Mouse (Mus musculus): ENCODE measurements around the gene Bnip2. TPM values are rescaled to one million over a fixed set of nuclear protein-coding genes. Genes with fewer than 3 reads are reported as not detected.
"Not testable (repeated sequence)": the region's sequence is repeated elsewhere in the genome, so short reads cannot be mapped to it uniquely, and the experiment has no call there.

The Bnip2 gene
- total RNA-seq, 2 experiments from 2014 or later, result 96.8 to 108 TPM

GRCm38 (mm10) chr9:70010781-70011473, 21.7 kb downstream of the Bnip2 start:
- no peak for DNase-seq

GRCm38 (mm10) chr9:70011537-70012407, 22.5 kb downstream of the Bnip2 start:
- no peak for DNase-seq

DNA sequence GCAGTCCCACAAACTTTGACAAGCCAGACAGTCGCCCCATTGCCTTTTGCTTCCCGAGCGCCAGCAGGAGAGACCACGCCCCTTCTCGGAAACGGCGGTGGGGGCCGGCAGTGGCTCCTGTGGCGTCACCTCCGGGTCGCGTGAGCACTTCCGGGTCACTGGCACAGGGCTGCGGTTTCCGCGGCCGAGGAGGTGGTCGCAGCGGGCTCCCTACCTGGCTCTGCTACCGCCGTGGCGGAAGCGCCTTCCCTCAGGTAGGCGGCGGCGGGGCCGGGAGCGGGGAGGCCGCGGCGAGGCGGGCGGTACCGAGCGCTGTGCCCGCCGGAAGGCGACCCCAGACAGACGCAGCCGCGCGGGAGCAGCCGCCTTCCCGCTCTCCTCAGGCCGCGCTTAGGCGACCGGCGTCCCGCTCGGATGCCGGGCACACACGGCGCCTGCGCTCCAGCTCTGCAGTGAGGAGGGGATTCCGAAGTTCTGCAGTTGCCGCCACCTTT, 23.2 kb downstream of the Bnip2 start, which contains the start of gene Gtf2a2:
Gene Gtf2a2 (plus strand): TSS at position 143 of the 494 bp plus-strand sequence.
- DNase-seq, result peak; percentile 96

DNA sequence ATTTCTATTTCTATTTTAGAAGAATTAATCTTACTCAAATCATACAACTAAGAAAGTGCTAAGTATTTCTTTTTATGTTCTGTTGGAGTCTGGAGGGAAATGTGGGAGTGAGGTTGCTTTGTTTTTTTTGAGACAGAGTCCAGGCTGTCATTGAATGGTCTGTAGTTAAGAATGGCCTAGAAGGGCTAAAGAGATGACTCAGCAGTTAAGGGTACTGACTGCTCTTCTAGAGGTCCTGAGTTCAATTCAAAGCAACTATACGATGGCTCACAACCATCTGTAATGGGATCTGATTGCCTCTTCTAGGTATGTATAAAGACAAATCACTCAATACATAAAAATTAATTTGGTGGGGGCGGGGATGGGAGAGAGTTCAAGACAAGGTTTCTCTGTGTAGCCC, 26.4 kb downstream of the Bnip2 start:
- DNase-seq, result no peak

DNA sequence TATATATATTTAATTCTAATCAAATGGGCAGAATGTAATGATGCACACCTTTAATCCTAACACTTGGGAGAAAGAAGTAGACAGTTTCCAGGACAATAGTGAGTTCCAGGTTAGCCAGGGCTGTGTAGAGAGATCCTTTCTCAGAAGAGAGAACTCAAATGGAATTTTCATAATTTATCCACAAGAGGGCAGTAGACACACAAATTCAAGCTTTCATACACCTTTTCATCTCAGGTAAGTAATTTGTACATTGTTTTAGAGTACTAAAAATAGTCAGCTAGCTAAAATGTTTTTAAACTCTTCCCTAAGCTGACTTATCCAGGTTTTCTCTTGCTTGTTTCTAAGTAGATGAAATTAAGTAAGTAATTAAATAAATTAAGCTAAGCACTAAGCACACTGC, 29.6 kb downstream of the Bnip2 start:
- DNase-seq, result no peak

DNA sequence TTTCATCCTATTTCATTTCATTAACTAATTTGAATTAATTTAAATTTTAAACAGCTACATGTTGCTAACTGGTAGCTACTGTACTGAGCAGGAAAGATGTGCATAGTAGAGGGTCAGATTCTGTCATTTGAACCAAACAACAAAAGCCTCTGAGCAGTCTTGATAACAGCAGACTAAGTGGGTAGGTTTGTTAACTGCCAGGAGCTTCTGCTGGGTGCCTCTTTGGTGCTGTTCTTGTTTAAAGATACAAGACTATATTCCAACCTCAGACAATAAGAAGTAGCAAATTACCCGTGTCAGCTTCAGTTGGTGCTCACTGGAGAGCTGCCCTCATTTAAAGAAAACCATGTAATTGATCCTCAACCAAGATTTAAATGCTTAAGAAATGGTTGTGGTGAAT, 32.3 kb downstream of the Bnip2 start:
- DNase-seq, result no peak

GRCm38 (mm10) chr9:70022083-70022482, 32.8 kb downstream of the Bnip2 start:
- no peak for DNase-seq

DNA sequence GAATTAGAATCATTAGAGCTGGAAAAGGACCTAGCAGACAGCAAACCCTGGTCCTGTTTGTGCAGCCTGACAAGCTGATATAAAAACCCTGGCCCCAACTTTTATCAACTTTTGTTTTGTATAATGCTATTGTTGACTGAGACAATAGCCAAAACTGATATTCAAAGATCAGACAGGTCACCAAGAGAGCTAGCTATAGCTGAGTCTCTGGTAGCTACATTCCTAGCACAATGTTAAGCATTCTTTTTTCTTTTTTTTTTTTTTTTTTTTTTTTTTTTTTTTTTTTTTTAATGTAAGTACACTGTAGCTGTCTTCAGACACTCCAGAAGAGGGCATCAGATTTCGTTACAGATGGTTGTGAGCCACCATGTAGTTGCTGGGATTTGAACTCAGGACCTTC, 34.3 kb downstream of the Bnip2 start:
- DNase-seq, result not testable (repeated sequence)

DNA sequence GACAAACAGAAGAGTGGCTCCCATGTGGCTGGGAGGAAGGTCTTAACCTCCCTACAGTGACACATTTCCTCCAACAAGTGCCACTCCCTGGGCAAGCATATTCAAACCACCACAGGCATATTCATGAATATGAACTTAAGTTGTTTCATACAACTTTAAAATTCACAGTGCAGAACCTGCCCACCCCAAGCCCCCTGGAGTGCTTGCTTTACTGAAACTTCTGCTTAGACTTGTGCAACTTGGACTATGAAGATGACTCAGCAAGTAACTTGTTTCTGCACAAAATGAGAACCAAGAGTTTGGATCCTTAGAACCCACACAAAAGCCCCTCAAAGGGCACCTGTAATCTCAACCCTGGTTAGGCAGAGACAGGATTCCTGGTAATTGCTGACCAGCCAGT, 35.4 kb downstream of the Bnip2 start:
- DNase-seq, result no peak

DNA sequence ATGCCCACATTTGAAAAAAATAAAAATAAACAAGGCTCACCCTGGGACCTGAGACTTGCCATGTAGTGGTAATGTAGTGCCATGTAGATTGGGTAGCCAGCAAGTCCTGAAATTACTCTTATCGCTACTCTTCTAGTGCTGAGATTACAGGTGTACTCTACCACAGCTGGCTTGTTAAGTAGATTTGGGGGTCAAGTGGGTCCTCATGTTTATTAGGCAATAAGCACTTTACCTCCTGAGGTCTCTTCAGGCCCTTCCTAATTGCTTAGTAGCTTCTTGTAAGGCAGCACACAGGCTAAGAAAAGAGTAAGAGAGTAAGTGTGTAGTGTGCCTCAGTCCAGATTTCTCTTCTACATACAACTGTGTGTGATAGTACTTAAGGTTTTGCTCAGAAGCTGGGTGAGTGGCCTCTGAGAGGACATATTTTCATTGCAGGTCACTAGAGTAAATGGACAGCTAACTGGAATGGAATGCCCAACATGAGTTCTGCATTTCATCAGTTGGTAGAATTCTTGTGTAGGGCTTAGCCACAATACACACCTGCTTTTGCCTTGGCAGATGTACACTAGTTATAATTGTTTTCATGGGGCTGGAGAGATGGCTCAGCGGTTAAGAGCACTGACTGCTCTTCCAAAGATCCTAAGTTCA, 36.2 kb downstream of the Bnip2 start:
- no peak for DNase-seq

GRCm38 (mm10) chr9:70032167-70032566, 42.9 kb downstream of the Bnip2 start:
- DNase-seq, result no peak

DNA sequence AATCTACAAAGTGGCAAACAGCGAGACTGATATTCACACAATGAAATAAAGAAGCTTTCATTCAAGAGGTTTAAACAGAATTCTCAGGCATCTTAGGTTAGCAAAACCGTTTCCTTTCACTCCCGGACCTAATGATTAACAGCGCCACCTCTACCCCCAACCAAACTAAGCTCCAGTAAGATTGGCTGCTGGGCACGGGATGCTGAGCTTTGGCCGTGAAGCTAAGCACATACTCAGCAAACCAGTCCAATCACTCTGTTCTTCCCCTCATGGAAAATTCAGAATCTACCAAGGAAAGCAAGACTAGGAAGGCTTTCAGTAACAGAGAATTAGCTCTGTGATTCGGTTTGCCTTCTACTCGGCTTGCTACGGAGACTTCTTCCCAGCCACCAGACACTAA, 43.8 kb downstream of the Bnip2 start:
- no peak for DNase-seq

DNA sequence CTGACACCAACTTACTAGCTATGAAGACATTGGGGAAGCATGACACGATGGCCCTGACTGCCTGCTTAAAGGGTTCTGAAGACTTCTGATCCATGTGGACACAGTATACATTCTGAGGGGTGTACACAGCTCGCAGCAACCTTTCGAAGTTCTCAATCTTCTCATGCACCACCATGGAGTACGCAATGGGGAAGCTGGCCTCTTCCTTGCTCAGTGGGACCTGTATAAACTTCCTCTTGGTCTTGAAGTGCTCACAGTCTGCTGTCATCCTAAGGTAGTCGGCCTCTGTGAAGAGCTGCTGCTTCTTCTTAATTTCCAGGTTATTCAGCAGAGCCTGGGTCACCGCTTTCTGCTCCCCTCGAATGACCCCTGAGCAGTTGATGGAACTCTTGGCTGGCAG, 45.4 kb downstream of the Bnip2 start:
- DNase-seq, result no peak

DNA sequence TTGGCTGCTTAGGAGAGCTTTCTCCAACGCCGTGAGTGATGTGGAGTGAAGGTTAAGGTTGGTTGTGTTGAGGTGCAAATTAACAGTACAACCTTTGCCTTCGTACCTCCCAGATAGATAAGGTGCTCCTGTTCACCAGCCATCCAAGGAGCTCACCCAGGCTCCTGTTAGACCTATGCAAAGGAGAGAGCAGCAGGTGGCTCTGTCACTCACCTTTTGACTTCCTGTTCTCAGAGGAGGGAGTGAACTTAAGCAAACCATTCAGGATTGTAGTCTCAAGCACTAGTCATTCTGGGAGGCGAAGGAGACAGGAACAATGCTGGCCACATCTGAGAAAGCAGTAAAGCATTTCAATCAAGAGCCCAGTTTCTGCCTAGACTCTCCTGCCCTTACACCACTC, 47.4 kb downstream of the Bnip2 start:
- DNase-seq, result no peak

DNA sequence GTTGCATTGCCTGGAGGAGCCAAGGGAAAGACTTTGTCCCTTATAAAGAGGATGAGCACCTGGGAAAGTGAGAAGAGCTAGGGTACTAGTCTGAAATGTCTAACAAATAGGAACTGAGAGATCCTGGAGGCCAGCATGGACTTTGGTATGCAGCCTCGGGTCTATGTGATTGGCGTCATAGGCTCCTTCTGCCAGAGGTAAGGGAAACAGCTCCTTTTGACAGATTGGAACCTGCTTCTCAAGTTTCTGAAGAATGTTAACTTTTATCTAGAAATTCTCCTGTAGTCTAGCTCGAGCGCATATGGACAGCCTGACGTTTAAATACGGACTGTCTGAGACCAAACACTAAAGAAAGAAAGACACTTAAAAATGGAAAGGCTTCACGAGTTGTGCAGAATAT, 48.7 kb downstream of the Bnip2 start, which contains the start of gene Gcnt3:
Gene Gcnt3 (minus strand): TSS at position 101 of the 400 bp plus-strand sequence.
- no peak for DNase-seq

DNA sequence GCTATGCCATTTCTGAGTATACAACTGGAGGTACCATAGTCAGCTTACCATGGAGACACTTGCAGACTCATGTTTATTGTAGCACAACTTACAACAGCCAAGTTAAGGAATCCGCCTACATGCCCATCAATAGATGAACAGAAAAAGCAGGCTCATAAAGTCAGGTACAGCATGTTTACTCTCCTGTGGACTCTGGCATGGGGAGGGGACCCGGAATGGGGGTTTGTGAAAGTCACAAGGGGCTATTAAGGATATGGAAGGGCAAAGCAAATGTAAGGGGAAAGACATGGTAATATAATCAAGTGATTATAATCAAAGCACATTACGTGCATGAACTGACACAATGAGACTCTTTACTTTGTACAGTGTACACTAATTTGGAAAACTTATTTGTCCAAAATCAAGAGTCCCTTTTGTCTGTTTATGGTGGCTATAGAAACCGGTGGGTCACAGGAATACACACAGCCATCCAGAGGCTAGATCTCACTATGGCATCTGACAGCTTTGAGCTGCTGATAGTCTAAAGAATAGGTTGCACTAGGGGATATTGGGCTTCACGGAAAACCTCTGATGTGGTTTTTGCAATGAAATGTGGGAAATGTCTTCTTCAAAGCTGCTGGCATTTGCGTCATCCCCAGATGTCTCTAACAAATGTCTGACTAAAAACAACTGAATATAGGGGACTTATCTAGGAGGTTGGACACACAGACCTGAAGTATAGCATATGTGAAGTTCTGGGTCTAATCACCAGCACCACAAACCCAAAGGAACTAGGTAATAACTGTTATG, 50.5 kb downstream of the Bnip2 start:
- no peak for DNase-seq

DNA sequence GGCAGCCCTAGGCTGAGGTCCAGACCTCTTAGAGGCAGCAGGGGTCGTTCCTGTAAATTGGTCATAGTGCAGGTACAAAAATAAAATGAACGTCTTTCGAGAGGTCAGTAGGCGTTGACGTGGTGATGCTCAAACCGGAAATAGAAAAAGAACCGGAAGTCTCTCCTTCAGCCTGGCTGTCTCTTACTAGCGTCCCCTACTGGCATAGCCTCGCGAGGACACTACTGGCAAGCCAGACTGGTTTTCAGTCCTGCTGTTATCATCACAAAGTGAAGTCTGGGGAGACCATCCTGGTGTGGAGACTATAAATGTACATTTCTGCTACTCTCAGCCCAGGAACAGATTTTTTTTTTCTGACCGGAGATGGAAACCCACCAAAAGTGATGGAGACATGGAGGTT, 51.3 kb downstream of the Bnip2 start:
- DNase-seq, result no peak

GRCm38 (mm10) chr9:70042137-70042536, 52.9 kb downstream of the Bnip2 start:
- DNase-seq, result no peak

DNA sequence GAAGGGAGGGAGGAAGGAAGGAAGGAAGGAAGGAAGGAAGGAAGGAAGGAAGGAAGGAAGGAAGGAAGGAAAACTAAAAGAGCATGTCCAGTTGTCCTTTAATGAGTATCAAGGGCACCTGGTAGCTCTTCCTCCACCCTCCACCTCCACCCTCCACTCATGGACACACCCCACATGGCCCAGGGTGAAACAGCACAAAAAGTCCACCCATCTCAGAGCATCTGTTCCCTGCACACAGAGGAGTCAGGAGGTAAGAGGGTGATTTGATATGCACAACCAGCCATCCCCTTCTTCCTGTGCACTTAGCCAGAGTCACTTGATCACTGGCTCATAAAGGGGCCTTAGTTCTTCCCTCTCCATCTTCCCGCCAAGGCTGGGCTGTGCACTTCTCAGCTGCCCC, 53.7 kb downstream of the Bnip2 start:
- no peak for DNase-seq

- DNase-seq, result no peak
These were observed 55.6 kb downstream of the Bnip2 start for GRCm38 (mm10) chr9:70044865-70045264.

GRCm38 (mm10) chr9:70046255-70046654, 57.0 kb downstream of the Bnip2 start:
- DNase-seq, result no peak

DNA sequence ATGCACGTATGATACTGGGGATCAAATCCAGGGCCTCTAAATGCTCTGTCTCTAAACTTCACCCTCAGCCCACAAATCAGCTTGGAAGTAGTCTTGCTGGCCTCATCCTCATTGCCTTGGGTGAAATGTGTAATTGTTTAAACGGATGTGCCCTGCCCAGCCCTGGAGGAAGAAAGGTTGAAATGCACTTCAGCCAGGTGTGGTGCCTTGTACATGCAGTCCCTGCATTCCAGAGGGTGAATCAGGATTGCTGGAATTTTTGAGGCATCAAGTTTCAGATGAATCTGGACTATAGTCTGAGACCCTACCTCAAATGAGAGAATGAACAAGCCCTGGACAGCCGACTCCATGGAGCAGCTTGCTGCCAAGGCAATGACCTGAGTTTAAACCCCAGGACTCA, 58.6 kb downstream of the Bnip2 start:
- DNase-seq, result no peak
